Mouse (Mus musculus) gonadal fat pad, adult 2 months (tissue): ENCODE measurements at regions not wholly inside any gene's neighbourhood (a gene's known extent, or its start where the extent isn't known, plus 50 kb on each side); places are given as distances from the start of the nearest gene placed in this dataset.

ENCODE experiments used
- DNase-seq: peaks from one replicate; pipeline ENCODE4 v3.0.0-alpha.2; 2012; ENCODE audit warnings: low read depth

DNA sequence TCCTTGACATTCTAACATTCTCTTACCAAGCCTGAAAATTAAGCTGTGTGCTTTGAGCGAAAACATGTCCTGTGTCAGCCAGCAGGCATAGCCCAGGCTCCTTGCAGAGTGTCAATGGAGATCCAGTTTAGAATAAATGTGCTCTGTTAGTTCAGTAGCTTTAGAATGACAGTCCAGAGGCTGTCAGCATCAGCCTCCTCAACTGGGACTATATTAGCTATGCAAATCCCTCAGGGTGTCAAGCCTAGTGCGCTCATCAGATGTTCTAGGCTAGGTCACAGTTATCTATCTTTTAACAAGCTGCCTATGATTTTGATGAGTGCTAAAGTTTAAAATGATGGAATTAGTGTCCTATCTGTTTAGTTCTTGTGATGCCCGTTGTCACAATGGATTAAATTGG is 281.7 kb upstream of the Btbd3 start:
- DNase-seq = no peak

- no peak for DNase-seq
Measured at GRCm38 (mm10) chr2:137969156-137969555, 287.2 kb upstream of the Btbd3 start.

DNA sequence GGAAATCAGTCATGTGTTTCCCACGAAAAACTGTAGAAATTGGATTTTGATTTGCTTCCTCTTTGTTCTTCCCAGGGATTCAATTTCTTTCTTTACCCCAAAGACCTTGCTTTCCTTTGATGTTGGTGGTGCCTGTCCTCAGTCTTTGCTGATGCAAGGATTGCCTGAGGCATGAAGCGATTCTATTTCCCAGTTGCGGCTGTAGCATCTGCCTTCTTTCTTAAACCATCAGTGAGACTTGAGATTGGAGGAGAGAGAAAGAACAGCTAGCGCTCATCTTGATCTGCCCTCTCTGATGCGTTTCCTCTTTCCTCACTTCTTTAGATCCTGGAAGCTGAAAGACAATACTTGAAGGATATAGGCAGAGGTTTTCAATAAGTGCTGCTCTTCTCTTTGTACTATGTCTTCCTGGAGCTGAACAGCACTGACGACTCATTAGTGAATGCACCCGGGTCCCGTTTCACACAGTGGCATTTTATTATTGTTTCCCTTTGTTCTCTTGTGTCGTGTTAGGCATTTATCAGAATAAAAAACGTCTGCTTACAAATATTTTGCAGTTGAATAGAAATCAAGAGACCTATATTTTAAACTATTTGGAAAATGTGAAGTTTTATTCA is 289.8 kb upstream of the Btbd3 start:
- DNase-seq = no peak

- no peak for DNase-seq
Measured at GRCm38 (mm10) chr2:137954830-137955229, 301.5 kb upstream of the Btbd3 start.

GRCm38 (mm10) chr2:137953144-137953543 is 303.2 kb upstream of the Btbd3 start:
- no peak for DNase-seq

DNA sequence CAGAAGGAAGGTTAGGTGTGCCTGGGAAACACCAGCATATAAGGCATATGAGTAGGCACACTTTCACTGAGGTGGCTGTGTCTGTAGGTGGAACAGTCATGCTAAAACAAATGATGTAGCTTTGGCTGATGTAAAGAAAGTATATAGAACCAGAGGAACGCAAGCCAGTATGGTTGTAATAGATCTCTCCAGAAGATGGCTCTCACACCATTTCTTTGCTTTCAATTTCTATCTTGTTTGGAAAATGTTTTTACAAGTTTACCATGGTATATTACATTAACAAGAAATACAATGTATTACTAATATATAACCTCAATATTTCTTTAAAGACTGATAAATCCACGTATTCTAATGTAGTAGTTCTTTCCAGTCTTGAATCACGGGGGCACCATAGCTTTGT is 304.4 kb upstream of the Btbd3 start:
- DNase-seq = no peak

GRCm38 (mm10) chr2:137950931-137951330 is 305.4 kb upstream of the Btbd3 start:
- no peak for DNase-seq

- no peak for DNase-seq
Measured at GRCm38 (mm10) chr2:137942753-137943152, 313.6 kb upstream of the Btbd3 start.

- no peak for DNase-seq
Measured at GRCm38 (mm10) chr2:137939591-137939990, 316.8 kb upstream of the Btbd3 start.

GRCm38 (mm10) chr2:137938831-137939480 is 317.4 kb upstream of the Btbd3 start:
- no peak for DNase-seq

- no peak for DNase-seq
Measured at GRCm38 (mm10) chr2:137936613-137937012, 319.8 kb upstream of the Btbd3 start.

DNA sequence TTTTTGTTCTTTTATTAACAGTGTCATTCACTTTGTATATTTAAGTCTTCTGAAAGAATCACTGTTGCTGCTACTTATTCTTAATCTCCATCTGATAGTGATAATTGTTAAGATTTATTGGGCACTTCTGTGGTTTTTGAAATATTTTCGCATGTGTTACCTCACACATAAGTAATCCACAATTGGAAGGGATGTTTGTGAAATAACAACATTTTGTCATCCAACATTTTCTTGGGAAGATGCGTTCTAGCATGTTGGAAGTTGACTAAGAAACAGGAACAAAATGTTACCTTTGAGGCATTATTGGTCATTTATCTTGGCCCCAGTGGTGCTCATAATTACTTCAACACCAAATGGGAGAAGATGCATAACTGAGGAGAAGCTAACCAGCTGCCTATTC is 323.4 kb upstream of the Btbd3 start:
- peak; percentile 88 for DNase-seq

DNA sequence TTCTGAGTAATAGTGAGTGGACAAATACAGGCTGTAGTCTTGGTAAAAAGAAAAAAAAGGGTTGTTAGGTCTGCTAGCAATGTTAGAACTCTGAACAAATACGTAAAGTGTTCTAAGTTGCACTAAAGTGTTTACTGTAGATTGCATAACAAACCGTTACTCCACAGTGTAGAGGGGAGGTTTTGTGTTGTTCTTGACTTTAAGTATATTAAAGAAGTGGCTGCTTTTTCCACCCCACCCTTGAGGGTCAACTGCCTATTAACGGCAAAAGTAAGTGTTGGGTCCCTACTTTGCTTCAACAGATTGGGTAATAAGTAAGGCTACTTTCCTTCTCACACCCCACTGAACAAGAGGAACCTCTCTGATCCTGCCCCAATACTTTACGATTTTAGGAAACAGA is 323.9 kb upstream of the Btbd3 start:
- no peak for DNase-seq

DNA sequence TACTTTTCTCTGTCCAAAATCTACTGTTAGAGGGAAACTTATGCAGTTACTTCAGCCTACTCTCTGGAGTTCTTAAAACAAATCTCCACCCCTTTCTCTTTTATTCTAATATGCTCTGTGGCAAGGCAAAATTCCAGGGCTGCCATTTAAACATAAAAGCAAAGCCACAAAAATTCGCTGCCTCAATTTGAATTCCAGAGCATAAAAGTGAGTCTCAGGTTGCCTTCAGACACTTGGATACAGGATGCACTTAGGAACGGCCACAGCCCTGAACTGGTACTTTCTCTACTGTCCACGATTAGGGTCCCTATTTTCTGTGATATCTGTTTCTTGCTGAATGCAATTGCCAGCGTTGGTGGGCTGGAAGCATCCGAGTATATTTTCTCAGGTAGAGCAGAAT is 330.9 kb upstream of the Btbd3 start:
- no peak for DNase-seq

DNA sequence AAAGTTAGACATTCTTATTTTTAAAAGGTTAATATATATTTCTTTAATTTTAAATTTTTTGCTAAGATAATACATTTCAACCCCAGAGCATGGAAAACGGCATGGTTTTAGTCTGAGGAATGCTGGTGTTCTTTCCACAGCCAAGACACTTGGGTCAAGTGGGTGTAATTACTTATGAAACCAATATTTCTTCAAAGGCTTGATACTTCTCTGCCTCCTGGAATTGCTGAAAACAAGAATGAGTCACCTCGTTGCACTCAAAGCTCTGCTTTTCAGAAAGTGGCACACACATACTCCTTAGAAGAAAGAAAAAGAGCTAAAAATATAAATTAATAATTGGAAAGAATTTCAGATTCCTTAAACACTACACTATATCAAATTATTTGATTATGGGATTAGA is 331.8 kb upstream of the Btbd3 start:
- no peak for DNase-seq

DNA sequence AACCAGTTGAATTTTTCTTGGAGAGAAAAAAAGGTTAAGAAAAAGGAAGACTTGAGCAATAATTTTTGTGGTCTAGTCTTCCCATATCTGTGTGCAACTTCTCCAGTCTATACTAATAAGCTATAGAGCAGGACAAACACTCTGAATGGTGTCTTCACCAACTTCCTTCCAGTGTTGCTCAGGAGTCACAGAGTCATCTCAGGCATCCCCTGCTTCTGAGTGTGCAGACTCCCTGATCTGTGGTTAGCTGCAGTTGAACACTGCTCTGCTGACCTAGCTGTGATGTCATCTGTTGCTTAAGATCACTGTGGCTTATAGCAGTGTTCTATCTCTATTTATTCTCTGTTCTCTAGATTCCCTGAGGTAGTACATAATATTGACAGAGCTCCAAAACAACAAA is 357.9 kb upstream of the Btbd3 start:
- DNase-seq = no peak

GRCm38 (mm10) chr2:137880211-137881031 is 375.9 kb upstream of the Btbd3 start:
- DNase-seq = no peak

DNA sequence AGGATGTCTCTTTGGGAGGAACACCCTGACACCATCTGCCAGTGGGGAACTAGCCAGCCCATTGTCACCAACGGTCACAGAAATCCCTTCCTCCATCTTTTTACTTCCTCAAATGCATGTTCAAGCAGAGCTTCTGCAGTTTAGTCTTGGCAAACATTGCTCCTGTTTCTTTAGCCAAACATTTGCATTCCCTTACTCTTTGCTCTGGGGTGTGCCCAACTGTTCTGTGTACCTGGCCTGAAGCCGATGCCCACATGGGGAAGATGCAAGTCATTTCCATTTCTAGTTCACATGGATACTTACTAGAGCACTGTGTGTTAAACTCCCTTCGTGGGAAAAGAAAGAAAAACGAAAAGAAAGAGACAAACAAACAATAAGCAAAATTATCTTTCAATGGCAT is 386.7 kb upstream of the Btbd3 start:
- DNase-seq = no peak

GRCm38 (mm10) chr2:137854494-137854893 is 401.9 kb upstream of the Btbd3 start:
- no peak for DNase-seq

DNA sequence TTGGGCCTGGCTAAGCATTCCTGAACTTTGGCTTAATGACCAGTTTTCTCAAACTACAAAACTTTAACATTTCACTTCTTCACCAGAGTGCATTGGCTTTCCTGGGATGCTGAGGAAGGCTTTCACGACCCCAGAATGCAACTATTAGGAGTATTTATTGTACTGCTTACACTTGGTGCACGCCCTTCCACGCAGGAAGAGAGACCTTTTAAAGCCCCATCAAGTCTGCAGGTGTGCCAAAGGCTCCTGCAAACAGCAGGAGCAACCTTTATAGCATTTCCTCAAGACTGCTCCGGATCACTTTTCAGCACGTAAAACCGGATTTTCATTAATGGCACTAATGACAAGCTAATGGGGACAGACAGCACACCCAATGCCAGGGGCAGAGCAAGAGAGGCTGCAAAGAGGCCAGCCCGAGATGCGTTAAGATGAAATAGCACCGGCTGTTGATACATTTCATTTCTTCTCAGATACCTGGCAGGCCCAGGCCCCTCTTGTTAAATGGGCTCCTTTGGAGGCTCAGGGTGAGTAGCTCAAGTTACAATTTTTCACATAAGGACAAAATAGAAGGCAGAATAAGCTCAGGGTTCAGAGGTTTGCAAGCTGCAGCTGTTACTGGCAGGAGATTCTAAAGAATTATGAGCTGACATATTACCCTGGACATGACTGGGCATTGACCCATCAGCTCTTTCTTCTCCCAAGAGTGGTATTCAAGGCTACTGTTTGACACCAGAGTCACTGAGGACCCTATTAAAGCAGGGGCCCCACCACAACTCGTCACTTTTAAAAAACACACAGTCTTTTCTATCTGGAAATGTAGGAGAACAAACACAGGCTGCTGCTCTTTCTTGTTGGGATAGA is 402.7 kb upstream of the Btbd3 start:
- DNase-seq = no peak

DNA sequence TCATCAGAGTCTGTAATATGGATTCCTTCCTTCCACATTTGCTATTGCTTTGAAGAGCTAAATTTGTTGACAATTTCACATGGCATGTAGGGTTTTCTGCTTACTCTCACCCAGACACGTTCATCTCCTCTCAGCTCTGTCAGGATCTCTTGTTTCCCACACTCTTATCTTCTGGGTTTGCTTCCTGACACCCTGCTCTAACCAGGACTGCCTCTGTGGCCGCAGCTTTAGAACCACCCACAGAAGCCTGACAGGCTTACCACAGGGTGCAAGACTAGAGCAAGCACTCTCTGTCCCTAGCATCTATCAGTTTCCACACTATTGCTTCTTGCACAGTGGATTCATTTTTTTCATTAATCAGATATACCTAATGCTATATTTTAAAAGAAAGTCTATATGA is 408.5 kb upstream of the Btbd3 start:
- DNase-seq = no peak

DNA sequence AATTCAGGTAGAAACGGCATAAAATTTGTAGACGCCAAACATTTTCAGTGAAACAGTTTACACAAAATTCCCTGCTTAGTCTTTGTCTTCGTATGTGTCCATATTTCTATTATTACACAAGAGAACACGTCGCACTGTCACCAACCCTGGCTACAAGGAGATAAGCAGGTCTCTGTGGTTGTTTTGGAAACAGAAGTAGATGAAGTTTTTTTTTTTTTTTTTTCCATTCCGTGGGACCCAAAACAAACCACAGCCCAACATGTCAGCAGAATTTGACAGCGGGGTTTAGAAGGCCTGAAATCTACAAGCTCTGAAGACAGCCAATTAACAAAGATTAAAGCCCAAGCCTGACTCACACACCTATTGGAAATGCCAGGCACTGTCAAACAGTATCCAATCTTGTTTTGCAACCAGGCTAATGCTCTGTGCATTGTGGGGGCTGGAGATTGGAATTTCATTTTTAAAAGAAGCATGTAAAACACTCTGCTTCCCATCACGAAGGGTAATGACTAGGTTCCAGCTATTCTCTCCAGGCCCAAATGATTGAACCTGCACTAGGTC is 428.5 kb upstream of the Btbd3 start:
- DNase-seq = peak; percentile 50
